35 mouse cellular contexts compared by ENCODE assay signal in the genomic region with DNA sequence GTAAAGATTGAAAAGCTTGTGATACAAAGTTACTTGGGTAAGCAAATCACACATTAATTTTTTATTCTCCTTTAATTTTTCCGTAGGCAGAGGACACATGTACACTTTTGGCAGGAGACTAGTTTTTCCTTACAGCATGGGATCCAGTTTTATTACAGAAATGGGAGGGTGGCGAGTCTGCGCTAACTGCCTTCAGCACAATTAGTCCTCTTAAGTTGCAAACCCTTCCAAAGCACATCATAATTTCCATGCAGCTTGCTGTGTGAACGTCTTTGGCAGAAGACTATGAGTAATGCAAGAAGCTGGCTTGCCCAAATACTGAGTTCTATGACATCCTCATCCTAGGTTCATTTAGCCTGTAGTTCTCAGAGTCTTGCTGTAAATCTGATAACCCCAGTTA. TPM values are rescaled to one million over a fixed set of nuclear protein-coding genes. Genes with fewer than 3 reads are reported as not detected.
DNase-seq lines count a peak whose midpoint lies in the region; ATAC-seq lines count a peak whose summit lies in the region.
"Had no signal": no experiment of that assay in that cellular context is flagged by ENCODE, and none has a peak within 500 bp of the region (broad histone marks: within the 10 kb centered on the region; RNA-seq: fewer than 3 reads in every experiment).

No protein-coding gene starts in this region.

- DNase-seq in heart, adult 11 months: peak; percentile 84
- DNase-seq in heart, postnatal 4 days: no peak
- DNase-seq in limb, embryonic 10.5 days (ENCODE audit: low spot score): no peak
- peak; percentile 64 for DNase-seq in brain, adult 2 months (ENCODE audit: low read depth, low spot score)
- DNase-seq in kidney, adult 18-20 months: no peak
- DNase-seq: adrenal gland, adult 2 months; adrenal gland, postnatal 14 days; B cell, adult 2 months; cerebellum, adult 11-12 months; cerebellum, adult 8-10 months; cerebellum, postnatal 10 days; cerebellum, postnatal 36 days; embryo, embryonic 11 days; gastrocnemius, adult 2 months; gastrocnemius, postnatal 14 days; heart, adult 18-20 months; heart, postnatal 36 days had no signal

- no peaks in the 10 kb centered on the region for H3K27me3 ChIP-seq in limb, embryonic 12.5 days
- no peaks in the 10 kb centered on the region for H3K27me3 ChIP-seq in limb, embryonic 10.5 days (ENCODE audit: low read depth, poor library complexity, severe bottlenecking)
- H3K27me3 ChIP-seq in limb, embryonic 15.5 days: no peaks in the 10 kb centered on the region
- H3K27me3 ChIP-seq: CH12.LX; embryonic facial prominence, embryonic 13.5 days; forebrain, embryonic 12.5 days; forebrain, embryonic 15.5 days; heart, embryonic 12.5 days; heart, embryonic 15.5 days had no signal

- WGBS in limb, embryonic 12.5 days: 44% methylated on average over 4 of the region's 4 CpGs
- WGBS in limb, embryonic 10.5 days: 88% methylated on average over 4 of the region's 4 CpGs
- 30% methylated on average over 4 of the region's 4 CpGs for WGBS in limb, embryonic 15.5 days

- no peak for ATAC-seq in limb, embryonic 12.5 days (ENCODE audit: insufficient number of reproducible peaks, insufficient read depth, low FRiP score, low TSS enrichment, low read depth)
- no peak for ATAC-seq in limb, embryonic 15.5 days (ENCODE audit: insufficient number of reproducible peaks, low FRiP score, low TSS enrichment, low read depth)
- ATAC-seq: forebrain, embryonic 15.5 days; hindbrain, postnatal 0 days had no signal

- H3K27ac ChIP-seq in limb, embryonic 12.5 days: 0 out of 2 replicates have a peak overlapping the region, but pooled peaks have one; percentile 14
- H3K27ac ChIP-seq in limb, embryonic 10.5 days: no peak overlapping the region
- H3K27ac ChIP-seq in limb, embryonic 15.5 days: peak overlapping the region; percentile 67
- H3K27ac ChIP-seq: embryonic facial prominence, embryonic 10.5 days; embryonic facial prominence, embryonic 13.5 days; forebrain, embryonic 12.5 days; forebrain, embryonic 15.5 days; heart, embryonic 15.5 days; hindbrain, embryonic 14.5 days; hindbrain, postnatal 0 days had no signal

- H3K9me3 ChIP-seq in limb, embryonic 12.5 days: no peaks in the 10 kb centered on the region
- no peaks in the 10 kb centered on the region for H3K9me3 ChIP-seq in limb, embryonic 10.5 days (replicated peaks)
- H3K9me3 ChIP-seq in limb, embryonic 15.5 days: no peaks in the 10 kb centered on the region
- H3K9me3 ChIP-seq: embryonic facial prominence, embryonic 10.5 days; embryonic facial prominence, embryonic 13.5 days; forebrain, embryonic 12.5 days; forebrain, embryonic 15.5 days; G1E; heart, embryonic 12.5 days; heart, embryonic 15.5 days had no signal

- H3K9ac ChIP-seq in limb, embryonic 12.5 days (replicated peaks): no peak overlapping the region
- H3K9ac ChIP-seq in limb, embryonic 15.5 days: no peak overlapping the region
- H3K9ac ChIP-seq: embryonic facial prominence, embryonic 13.5 days; forebrain, embryonic 12.5 days; forebrain, embryonic 15.5 days; heart, embryonic 12.5 days; heart, embryonic 15.5 days; hindbrain, embryonic 14.5 days had no signal

- H3K4me3 ChIP-seq in limb, embryonic 12.5 days (replicated peaks): no peak overlapping the region
- no peak overlapping the region for H3K4me3 ChIP-seq in limb, embryonic 10.5 days
- H3K4me3 ChIP-seq in limb, embryonic 15.5 days: no peak overlapping the region
- H3K4me3 ChIP-seq: embryonic facial prominence, embryonic 10.5 days; embryonic facial prominence, embryonic 13.5 days; erythroblast, embryonic 14.5 days; forebrain, embryonic 12.5 days; forebrain, embryonic 15.5 days; gastrocnemius, adult 2 months; heart, embryonic 12.5 days; heart, embryonic 15.5 days had no signal

- H3K36me3 ChIP-seq in limb, embryonic 12.5 days: peaks cover 21% of the 10 kb centered on the region; the same call in 1 of the 2 replicates
- peaks cover 9% of the 10 kb centered on the region; the same call in 1 of the 2 replicates for H3K36me3 ChIP-seq in limb, embryonic 10.5 days
- peaks cover 10% of the 10 kb centered on the region for H3K36me3 ChIP-seq in limb, embryonic 15.5 days
- H3K36me3 ChIP-seq: forebrain, embryonic 12.5 days; heart, embryonic 12.5 days; heart, embryonic 15.5 days had no signal

- H3K4me1 ChIP-seq in limb, embryonic 12.5 days (replicated peaks): peaks cover 8% of the 10 kb centered on the region; the same call in 1 of the 2 replicates
- peaks cover 5% of the 10 kb centered on the region; the same call in 1 of the 2 replicates for H3K4me1 ChIP-seq in limb, embryonic 10.5 days
- peaks cover 12% of the 10 kb centered on the region for H3K4me1 ChIP-seq in limb, embryonic 15.5 days
- H3K4me1 ChIP-seq: embryonic facial prominence, embryonic 13.5 days; heart, embryonic 15.5 days had no signal

- no peak overlapping the region for H3K4me2 ChIP-seq in limb, embryonic 12.5 days
- no peak overlapping the region for H3K4me2 ChIP-seq in limb, embryonic 15.5 days
- H3K4me2 ChIP-seq: embryonic facial prominence, embryonic 13.5 days; forebrain, embryonic 12.5 days; forebrain, embryonic 15.5 days; heart, embryonic 12.5 days; heart, embryonic 15.5 days; hindbrain, embryonic 14.5 days had no signal

RNA-seq across cellular contexts. Expression of gene Hspb11, which starts 20.3 kb away (rescaled TPM):
- total RNA-seq in heart, postnatal 4 days (2021): 10 to 100 TPM; 16.1 to 18.4 TPM
- polyA plus RNA-seq in limb, embryonic 12.5 days (2016; fragmentation: Nextera tagmentation; extraction: Ambion mirVana): 44.3 and 51.1 TPM in 2 replicates
- 23.4 and 24.6 TPM in 2 replicates for polyA plus RNA-seq in limb, embryonic 10.5 days (2016; fragmentation: Nextera tagmentation; extraction: Ambion mirVana)
- polyA plus RNA-seq in limb, embryonic 15.5 days (2015; fragmentation: Nextera tagmentation; extraction: Ambion mirVana): 36.1 and 40.2 TPM in 2 replicates

RNA-seq across cellular contexts. Expression of gene Lrrc42, which starts 20.4 kb away (rescaled TPM):
- 10 to 100 TPM; 23.1 to 24.9 TPM for total RNA-seq in heart, postnatal 4 days (2021)
- polyA plus RNA-seq in limb, embryonic 12.5 days (2016; fragmentation: Nextera tagmentation; extraction: Ambion mirVana): 107 and 111 TPM in 2 replicates
- polyA plus RNA-seq in limb, embryonic 10.5 days (2016; fragmentation: Nextera tagmentation; extraction: Ambion mirVana): 75.1 and 89.6 TPM in 2 replicates
- polyA plus RNA-seq in limb, embryonic 15.5 days (2015; fragmentation: Nextera tagmentation; extraction: Ambion mirVana): 75.6 and 77.7 TPM in 2 replicates

RNA-seq across cellular contexts. Expression of gene Dio1, which starts 33.3 kb away (rescaled TPM):
- total RNA-seq in heart, postnatal 4 days (2021): not detected
- not detected in 2 replicates for polyA plus RNA-seq in limb, embryonic 12.5 days (2016; fragmentation: Nextera tagmentation; extraction: Ambion mirVana)
- polyA plus RNA-seq in limb, embryonic 10.5 days (2016; fragmentation: Nextera tagmentation; extraction: Ambion mirVana): not detected in 2 replicates
- polyA plus RNA-seq in limb, embryonic 15.5 days (2015; fragmentation: Nextera tagmentation; extraction: Ambion mirVana): 0.20 and 0.31 TPM in 2 replicates
- total RNA-seq: G1E; gastrocnemius, postnatal 14 days; gastrocnemius, postnatal 4 days; heart, adult 18-20 months; heart, postnatal 10 days; heart, postnatal 36 days; hindbrain, postnatal 0 days had no signal
- polyA plus RNA-seq: brain, embryonic 14.5 days; cortical plate, adult 2 months; embryonic facial prominence, embryonic 10.5 days; embryonic facial prominence, embryonic 13.5 days; erythroblast, embryonic 14.5 days; forebrain, embryonic 12.5 days; forebrain, embryonic 15.5 days; G1E; heart, embryonic 12.5 days; heart, embryonic 15.5 days; hindbrain, embryonic 11.5 days; hindbrain, embryonic 14.5 days; hindbrain, postnatal 0 days had no signal

RNA-seq across cellular contexts. Expression of gene Yipf1, which starts 40.5 kb away (rescaled TPM):
- total RNA-seq in heart, postnatal 4 days (2021): 10 to 100 TPM; 28.0 to 32.3 TPM
- 44.1 and 48.5 TPM in 2 replicates for polyA plus RNA-seq in limb, embryonic 12.5 days (2016; fragmentation: Nextera tagmentation; extraction: Ambion mirVana)
- polyA plus RNA-seq in limb, embryonic 10.5 days (2016; fragmentation: Nextera tagmentation; extraction: Ambion mirVana): 38.8 and 42.3 TPM in 2 replicates
- polyA plus RNA-seq in limb, embryonic 15.5 days (2015; fragmentation: Nextera tagmentation; extraction: Ambion mirVana): 55.6 and 57.7 TPM in 2 replicates

Comparison
In these comparisons a context has a peak if more than half of its experiments do, and no peak if none do; other contexts are left out.
1. DNase-seq: peak in heart, adult 11 months (single experiment) and brain, adult 2 months (single experiment); none in heart, postnatal 4 days (single experiment), limb, embryonic 10.5 days (single experiment) and kidney, adult 18-20 months (single experiment).